Mouse (Mus musculus) adrenal gland (tissue): ENCODE measurements around the gene Gcsh.

Experiments
- intact Hi-C: fragments of 180-260 bp; cut with DNase I; formaldehyde crosslinking; loops from one replicate; pipeline ENCODE4 v1.15.1; 2025

Gene Gcsh

DNA sequence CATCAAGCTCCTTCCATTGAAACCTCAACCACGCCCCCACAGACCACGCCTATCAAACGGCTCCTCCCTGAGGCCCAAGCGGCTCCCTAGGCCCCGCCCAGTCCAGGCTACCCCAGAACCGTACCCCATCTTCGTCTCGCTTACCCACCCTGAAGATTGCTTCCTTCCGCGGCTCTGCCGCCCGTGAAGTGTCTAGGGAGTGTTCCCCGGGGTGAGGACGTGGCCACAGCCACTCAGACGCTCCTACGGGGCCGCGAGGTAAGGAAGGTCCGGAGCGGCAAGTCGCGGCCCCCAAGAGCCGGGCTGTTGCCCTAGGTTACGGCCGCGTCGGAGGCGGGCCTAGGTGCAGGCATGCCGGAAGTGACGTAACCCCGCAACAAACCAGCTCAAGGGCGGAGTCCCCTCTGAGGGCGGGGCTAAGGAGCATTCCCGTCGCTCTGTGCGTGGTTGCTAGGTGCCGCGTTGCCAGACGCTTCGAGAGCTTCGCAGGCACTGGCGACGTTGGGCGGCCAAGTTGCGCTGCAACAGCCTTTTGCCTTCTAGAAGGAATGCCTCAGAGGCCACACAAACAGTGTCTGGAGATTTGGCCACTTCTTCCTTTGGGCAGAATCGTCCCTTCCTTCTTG is 14.6 kb downstream of the Gcsh start, which contains the start of gene 1700030J22Rik:
Gene 1700030J22Rik (minus strand): TSS at position 329 of the 626 bp plus-strand sequence.
- intact Hi-C loops: loop anchor here (2.0 to 5.0 kb wide), 2 partner anchors 36 to 58 kb away; partner anchors contain the start of genes Atmin, Cenpn and Cmc2

DNA sequence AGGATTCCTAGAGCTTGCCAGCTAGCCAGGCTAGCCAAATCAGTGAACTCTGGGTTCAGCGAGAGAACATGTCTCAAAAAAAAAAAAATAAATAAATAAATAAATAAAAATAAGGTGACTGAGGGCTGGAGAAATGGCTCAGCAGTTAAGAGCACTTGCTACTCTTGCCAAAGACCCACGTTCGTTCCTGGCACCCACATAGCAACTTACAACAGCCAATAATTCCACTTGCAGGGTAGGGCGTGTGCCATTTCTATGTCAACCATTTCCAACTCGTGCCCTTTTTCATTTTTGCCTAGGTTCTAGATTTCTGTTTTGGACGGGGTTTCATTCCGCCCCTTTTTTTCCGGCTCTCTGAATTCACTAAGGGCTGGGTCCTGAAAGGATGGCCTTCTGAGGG is 15.3 kb downstream of the Gcsh start:
- intact Hi-C loops: loop anchor here (2.0 to 5.0 kb wide), 2 partner anchors 36 to 57 kb away; partner anchors contain the start of genes Atmin, Cenpn and Cmc2

DNA sequence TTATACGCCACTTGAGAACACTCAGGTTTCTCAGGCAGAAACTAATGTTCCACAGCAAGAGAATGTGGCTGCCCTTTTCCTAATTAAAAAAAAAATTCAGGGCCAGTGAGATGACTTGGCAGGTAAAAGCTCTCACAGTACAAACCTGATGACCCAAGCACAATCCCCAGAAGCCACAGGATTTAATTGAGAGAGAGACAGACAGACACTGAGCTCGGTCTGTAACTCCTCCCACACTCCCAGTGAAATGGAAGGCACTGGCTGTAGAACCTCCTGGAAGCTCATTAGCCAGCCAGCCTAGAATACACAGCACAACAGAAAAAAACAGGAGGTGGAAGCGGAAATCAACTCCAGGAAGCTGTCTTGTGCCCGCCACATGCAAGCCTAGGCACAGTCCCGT is 17.7 kb downstream of the Gcsh start:
- intact Hi-C loops: loop anchor here (5.0 kb wide), 1 partner anchor 33 kb away; the partner anchor contains the start of gene Atmin

DNA sequence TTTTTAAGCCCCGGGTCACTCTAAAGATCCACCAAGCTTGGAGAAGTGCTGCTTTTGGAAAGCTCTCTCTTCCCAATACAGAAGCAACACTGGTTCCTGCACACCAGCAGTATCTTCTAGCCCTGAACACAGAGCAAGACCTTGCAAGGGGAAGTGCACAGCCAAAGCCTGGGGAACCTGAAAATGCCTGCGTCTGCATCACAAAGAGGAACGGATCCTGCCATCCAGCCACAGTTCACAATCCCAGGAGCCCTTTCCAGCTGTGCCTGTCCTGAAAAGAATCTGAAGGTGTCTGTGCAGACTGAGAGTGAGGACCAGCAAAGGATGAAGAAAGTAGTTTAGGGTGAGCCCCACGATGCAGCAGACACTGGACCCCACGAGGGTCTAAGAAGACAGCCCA is 18.3 kb downstream of the Gcsh start:
- intact Hi-C loops: loop anchor here (5.0 kb wide), 1 partner anchor 33 kb away; the partner anchor contains the start of gene Atmin

DNA sequence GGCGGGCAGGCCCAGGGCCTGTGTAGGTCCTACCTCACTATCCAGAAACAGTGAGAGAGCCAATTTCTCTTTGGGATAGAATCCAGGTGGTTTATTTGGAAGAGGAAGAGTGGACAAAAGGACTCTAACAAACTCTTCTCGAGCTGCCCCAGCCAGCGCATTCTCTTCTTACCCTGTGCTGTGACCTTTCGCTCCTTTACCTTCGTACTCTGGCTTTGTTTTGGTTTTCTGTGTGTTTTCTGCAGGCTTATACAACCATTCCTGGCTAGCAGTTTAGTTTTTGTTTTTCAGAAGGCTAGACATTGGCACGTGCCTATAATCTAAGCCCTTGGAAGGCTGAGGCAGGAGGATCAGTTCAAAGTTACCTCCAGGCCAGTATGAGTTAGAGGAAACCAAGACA is 23.8 kb downstream of the Gcsh start:
- intact Hi-C loops: no loop called here

DNA sequence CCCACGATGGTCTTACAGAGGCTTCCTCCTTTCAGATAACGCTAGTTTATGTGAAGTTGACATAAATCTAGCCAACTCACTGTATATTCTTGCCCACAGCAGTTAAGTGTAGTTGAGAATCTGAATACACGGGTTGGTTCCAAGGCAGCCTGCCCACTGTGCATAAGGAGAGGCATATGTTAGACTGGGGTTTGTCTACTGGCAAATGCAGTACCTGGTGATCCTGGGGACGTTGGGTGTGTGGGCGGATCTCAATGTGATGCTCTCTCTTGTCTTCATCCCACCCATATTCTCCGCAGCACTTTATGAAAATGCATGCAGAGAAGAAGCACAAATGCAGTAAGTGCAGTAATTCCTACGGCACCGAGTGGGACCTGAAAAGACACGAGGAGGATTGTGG is 38.9 kb downstream of the Gcsh start:
- intact Hi-C loops: no loop called here

DNA sequence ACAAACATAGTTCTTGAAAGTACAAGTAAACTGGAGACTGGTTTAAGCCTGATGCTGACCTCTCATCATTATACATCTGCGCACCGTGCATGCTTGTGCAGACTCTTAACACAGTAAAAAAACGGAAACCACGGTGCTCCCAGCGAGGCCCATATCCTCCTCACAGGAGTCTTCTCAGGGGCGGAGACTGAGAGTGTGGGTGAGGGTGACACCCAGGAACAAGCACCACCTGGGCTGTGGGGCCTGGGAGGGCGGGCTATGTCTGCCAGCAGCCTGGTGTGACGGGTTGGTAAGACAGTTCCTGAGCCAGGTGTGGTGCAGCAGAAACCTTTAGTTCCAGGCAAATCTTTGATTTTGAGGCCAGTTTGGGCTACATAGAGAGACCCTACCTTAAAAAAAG is 40.9 kb downstream of the Gcsh start:
- intact Hi-C loops: no loop called here

DNA sequence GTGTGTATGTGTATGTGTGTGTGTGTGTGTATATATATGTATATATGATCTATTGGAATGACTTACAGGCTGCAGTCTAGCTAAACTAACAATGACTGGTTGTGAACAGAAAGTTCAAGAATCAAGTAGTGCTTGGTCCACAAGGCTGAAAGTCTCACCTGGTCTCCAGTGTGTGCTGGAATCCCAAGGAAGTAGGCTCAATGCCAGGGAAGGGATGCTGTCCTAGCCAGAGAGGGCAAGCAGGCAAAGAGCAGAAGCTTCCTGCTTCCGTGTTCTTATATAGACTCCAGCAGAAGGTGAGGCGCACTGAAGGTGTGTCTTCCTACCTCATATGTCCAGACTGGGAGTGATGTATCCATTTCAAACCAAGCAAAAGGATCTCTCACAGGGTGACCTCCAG is 41.6 kb downstream of the Gcsh start:
- intact Hi-C loops: no loop called here

DNA sequence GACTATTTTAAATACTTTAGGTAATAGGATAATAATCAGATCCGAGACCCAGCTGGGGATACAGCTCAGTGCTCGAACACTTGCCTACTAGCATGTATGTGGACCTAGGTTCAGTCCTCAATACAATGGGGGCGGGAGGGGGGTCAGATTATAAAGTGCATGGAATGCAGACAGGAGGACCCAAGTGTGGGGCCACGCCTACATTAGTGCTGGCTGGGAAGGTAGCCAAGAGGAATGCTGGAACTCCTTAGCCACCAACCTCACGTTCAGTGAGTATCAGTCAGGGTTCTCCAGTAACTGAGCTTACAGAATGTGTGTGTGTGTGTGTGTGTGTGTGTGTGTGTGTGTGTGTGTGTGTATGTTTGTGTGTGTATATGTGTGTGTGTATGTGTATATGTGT is 42.0 kb downstream of the Gcsh start:
- intact Hi-C loops: no loop called here

DNA sequence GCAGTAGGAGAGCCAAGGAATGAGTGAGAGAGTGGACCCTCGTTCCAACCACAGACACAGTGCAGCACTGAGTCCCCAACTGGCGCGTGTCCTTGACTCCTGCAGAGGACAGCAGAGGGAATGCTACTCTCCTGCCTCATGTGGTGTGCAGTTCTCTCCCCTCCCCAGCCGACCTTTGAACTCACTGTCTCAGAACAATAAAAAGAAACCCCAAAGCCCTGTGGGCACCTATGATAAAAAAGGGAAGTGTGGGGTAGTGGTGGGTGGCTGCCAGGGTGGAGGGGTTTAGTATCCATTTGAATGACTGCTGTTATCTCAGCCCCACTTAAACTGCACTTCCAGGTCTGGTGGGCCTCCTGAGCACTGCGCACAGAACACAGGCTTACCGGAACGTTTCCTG is 45.7 kb downstream of the Gcsh start:
- intact Hi-C loops: no loop called here

DNA sequence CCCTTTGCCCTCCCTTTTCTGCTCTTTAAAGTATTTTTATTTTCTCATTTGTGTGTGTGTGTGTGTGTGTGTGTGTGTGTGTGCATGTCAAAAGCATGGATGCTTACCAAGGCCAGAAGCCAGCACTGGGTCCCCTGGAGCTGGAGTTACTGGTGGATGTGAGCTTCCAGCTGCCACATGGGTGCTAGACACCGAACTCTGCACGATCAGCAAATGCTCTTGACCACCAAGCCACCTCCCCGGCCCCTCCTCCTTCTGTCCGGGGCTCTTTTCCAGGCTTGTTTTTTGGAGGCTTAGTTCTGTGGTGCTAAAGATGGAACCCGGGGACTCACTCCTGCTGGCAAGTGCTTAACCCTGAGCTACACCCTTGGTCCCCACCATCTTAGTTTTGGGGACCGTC is 46.5 kb downstream of the Gcsh start:
- intact Hi-C loops: no loop called here

DNA sequence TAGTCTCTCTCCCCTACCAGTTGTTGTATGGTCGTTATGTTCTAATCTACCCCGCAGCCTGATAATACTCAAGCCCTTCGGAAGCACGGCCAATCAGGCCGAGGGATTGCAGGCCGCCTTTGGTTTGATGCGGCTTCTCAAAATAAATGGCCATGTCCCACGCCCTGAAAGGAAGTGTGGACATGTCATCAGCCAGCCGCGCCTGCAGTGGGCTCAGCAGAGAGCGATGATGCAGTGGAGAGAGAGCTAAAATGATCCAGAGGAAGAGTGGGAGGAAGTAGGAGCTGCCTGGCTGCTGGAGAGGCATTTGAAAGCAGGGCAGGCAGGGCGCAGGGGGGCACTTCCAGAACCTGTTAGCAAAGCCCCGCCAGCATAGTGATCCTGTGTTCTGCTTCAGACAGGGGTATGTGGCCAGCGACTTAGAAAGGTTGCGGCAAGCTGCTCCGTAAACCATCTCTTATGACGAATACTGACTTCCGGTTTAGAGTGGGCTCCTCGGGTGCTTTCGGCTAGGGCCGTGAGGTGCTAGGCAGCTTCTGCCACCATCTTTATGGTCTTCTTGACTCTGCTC is 47.0 kb downstream of the Gcsh start:
- intact Hi-C loops: no loop called here

DNA sequence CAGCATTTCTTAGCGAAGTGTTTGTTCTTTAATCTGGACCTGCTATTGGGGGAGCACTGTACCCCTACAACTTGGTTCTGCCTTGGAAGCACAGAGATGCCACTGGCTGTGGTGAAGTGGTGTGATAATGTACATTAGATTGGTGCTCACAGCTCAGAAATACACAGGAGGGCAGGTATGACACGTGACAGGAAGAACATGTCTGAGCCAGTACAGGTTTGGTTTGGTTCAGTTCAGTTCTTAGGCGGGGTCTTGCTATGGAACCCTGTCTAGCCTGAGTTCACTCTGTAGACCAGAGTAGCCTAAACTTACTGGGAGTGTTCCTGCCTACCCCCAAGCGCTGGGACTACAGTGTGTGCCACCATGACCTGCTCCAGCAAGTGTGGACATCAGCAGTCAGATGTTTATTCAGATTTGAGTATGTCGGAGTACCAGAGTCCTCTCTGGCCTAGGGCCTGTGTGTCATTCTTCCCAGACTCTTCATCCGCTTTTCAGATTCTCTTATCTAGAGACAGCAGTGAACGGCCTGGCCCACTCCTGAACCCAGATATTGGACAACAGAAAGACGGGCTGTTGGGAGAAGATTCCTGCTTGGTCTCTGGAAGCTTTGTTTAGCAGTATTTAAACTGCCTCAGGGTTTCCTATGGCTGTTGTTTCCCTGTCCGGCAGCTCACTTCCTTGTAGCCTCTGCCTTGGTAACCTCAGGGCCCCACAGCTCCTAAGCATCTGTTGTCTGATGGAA is 48.0 kb downstream of the Gcsh start:
- intact Hi-C loops: no loop called here

DNA sequence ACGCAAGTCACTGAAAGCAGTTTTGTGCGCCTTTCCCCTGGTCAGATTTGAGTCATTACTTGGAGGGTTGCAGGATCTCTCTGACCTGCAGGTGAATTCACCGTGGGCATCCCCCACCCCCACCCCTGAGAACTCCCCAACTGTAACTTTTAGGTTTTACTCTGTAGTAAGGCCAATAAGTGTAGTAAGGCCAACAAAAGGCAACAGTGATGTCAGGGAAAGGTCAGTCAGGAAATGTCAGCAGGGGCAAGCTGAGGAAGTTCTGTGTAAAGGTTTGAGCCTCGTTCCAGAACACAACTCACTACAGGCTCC is 49.0 kb downstream of the Gcsh start:
- intact Hi-C loops: loop anchor here (5.0 kb wide), 1 partner anchor 33 kb away; the partner anchor contains the start of gene 1700030J22Rik

DNA sequence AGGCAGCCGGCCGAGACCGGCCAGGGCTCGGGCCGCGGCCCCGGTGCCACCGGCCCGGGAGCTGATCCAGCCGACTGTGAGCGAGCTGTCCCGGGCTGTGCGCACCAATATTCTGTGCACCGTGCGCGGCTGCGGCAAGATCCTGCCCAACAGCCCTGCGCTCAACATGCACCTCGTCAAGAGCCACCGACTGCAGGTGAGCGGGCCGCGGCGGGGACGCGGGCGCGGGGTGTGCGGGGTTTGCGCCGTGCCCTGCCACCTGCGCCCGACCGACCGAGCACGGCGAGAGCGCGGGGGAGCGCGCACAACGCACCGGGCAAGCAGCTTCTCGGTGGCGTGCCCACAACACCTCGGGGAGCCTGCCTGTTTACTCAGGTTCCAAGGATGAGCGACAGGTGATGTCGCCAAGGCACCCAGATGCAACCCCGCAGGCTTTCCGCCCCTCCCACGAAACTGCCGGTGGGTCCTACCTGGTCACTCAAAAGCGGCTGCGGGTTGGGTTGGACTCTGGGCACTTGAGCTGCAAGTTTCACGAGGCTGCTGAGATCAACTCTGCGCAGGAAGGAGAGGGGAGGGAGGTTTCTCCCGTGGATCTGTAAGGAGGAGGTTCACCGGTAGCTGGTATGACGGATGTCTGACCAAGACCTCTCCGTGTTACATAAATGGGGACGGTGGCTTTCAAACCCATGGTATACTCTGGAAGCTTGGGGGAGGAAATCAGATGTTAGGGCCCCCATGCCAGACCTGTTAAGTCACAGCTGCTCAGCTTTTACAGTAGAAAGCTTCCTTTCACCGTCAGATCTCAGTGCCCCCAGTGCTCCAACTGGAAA is 49.6 kb downstream of the Gcsh start:
- intact Hi-C loops: loop anchor here (5.0 kb wide), 1 partner anchor 34 kb away; the partner anchor contains the start of gene 1700030J22Rik

DNA sequence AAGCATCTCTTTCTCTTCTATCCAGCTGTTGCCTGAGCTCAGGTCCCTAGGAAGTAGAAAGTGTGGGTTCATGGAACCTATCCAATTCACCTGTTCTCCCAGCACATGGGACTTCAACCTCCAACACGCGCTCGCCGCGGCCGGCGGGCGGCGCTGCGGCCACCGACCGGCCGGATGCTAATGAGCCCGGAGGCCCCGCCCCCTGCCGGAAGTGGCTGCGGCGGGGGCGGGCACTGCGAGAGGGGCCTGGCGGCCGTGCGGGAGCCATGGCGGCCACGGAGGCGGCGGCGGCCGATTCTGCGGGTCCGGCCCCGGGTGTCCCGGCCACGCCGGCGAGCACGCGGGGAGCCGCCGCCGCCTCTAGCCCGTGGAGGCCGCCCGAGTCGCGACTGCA is 50.2 kb downstream of the Gcsh start, which contains the start of gene Atmin:
Gene Atmin (plus strand): TSS at position 233 of the 394 bp plus-strand sequence.
- intact Hi-C loops: loop anchor here (5.0 kb wide), 1 partner anchor 34 kb away; the partner anchor contains the start of gene 1700030J22Rik

DNA sequence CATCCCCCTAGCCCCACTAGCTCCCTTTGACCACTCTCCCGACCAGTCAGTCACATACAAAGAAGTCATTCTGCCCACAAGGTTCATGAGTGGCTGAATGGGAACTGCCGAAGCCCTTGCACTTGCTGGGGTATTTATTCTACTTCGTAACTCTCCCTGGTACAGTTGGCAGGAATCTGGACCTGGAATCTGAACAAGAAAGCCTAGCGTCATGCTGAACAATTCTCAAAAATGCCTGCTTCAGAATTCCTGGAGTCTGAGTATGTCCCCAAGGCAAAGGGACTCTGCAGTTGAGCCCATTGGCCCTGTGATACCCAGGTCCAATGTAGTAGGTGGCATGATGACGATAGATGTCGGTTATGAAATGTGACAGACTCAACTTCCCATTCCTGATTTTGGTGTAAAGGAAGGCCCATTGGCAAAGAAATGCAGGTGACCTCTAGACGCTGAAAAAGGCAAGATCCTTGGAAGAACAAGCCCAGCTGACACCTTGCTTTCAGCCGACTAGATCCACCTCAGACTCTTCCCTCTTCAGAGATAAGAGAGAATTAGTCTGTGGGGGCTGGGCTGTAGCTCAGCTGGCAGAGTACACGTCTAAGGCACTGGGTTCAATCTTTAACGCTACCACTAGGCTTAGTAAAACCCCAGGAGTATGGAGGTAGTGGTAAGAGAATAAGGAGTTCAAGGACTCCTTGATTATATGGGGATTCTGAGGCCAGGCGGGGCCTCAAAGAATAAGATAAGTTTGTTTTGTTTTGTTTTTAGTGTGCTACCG is 50.9 kb downstream of the Gcsh start:
- intact Hi-C loops: loop anchor here (5.0 kb wide), 1 partner anchor 35 kb away; the partner anchor contains the start of gene 1700030J22Rik

DNA sequence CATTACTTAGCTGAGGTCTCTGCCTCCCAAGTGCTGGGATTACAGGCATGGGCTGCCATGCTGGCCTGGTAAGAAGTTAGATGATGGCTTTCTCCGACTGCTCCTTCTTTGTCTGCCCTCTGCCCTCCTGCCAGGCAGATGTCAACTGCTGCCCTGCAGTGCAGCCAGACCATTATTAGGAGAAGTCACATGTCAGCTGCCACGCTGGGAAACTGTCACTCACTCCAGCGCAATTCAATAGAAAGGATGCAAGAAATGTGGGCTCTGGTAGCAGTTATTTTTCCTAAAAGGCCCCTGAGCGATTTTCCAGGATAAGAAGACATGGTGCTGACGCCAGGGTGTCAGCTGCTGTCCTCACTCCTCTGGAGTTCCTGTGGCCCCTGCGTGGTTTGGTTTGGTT is 57.8 kb downstream of the Gcsh start:
- intact Hi-C loops: loop anchor here (10.0 kb wide), 1 partner anchor 539 kb away; no protein-coding TSS in a partner anchor

DNA sequence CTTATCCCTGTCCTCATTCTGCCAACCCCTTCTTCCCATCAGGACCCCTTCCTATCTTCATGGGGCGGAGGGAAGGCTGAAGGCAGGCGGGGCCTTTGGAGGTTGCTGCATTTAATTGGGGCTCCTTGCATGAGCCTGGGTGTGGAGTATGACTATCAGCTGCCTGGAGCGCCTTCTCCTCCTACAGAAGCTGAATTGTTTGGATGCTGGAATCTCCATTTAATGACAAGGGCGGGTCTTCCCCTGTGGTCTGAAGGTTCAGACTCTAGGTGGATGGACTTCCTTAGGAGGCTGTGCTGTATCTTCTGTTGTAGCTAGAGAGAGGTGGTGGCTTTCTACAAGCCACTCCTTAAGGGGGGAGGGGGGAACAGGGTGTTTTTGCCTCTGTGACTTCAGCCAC is 58.4 kb downstream of the Gcsh start:
- intact Hi-C loops: loop anchor here (10.0 kb wide), 1 partner anchor 540 kb away; no protein-coding TSS in a partner anchor
